Mouse (Mus musculus) heart, postnatal 0 days (tissue): ENCODE measurements around the gene Mb.

Experiments
- CTCF ChIP-seq: IDR thresholded peaks from 2 replicates; pipeline ENCODE4 v1.5.1; 2016; ENCODE audit warnings: antibody characterized with exemption, control low read depth, low read depth
- EP300 ChIP-seq: IDR thresholded peaks from 2 replicates; pipeline ENCODE4 v1.6.1; 2016; ENCODE audit warnings: antibody characterized with exemption, low read depth

GRCm38 (mm10) chr15:76982745-76983144 is 67.7 kb downstream of the Mb start:
- TF ChIP-seq CTCF (peak; percentile 47), EP300 (no peak)
